Mouse (Mus musculus) limb, embryonic 15.5 days (tissue): ENCODE measurements around the gene 1810043G02Rik. TPM values are rescaled to one million over a fixed set of nuclear protein-coding genes. Genes with fewer than 3 reads are reported as not detected.
"Not testable (repeated sequence)": the region's sequence is repeated elsewhere in the genome, so short reads cannot be mapped to it uniquely, and the experiment has no call there.

ENCODE experiments used
- ATAC-seq: fragments of 200-750 bp; cut with Nextera tagmentation; 2 replicates; pipeline ENCODE4 v1.8.0; 2017; ENCODE audit warnings: low read depth, moderate TSS enrichment; ENCODE audit not compliant: insufficient number of reproducible peaks, low FRiP score, low TSS enrichment
- H3K27ac ChIP-seq: fragments of 300-500 bp; sonication (generic); 2 replicates; pipeline ENCODE4 v1.5.1; 2015; ENCODE audit warnings: moderate library complexity, mild to moderate bottlenecking, inconsistent platforms
- H3K27me3 ChIP-seq: fragments of 300-500 bp; sonication (generic); 2 replicates; pipeline ENCODE4 v1.6.1; 2015; ENCODE audit warnings: inconsistent platforms
- H3K36me3 ChIP-seq: fragments of 300-500 bp; sonication (generic); 2 replicates; pipeline ENCODE4 v1.6.1; 2015; ENCODE audit warnings: inconsistent platforms
- H3K4me1 ChIP-seq: fragments of 300-500 bp; sonication (generic); 2 replicates; pipeline ENCODE4 v1.6.1; 2015; ENCODE audit warnings: inconsistent platforms
- H3K4me2 ChIP-seq: fragments of 300-500 bp; sonication (generic); 2 replicates; pipeline ENCODE4 v1.6.1; 2015; ENCODE audit warnings: mild to moderate bottlenecking, inconsistent platforms
- H3K4me3 ChIP-seq: fragments of 300-500 bp; sonication (generic); 2 replicates; pipeline ENCODE4 v1.5.1; 2015; ENCODE audit warnings: mild to moderate bottlenecking, inconsistent platforms
- H3K9ac ChIP-seq: fragments of 300-500 bp; sonication (generic); 2 replicates; pipeline ENCODE4 v1.6.1; 2015; ENCODE audit warnings: inconsistent platforms
- H3K9me3 ChIP-seq: fragments of 300-500 bp; sonication (generic); 2 replicates; pipeline ENCODE4 v1.6.1; 2016; ENCODE audit warnings: inconsistent platforms
- whole genome bisulfite sequencing: fragments of 180-500 bp; shearing (Covaris S2); methylation state at CpG from one replicate; pipeline ENCODE4 v1.1.7; 2015; 5-methylcytosine and 5-hydroxymethylcytosine counted together
- polyA plus RNA-seq: library from polyadenylated mRNA; unstranded; fragments of >200 nt; fragmentation: Nextera tagmentation; extraction: Ambion mirVana; gene quantifications from 2 replicates; pipeline ENCODE4 v1.2.1, GENCODE M21; 2015

1810043G02Rik gene
- polyA plus RNA-seq: 23.7 and 24.2 TPM in 2 replicates

GRCm38 (mm10) chr10:77978351-77979350 is at the start of gene 1810043G02Rik:
TSS of gene 1810043G02Rik (plus strand) at chr10:77978524.
- Histone ChIP-seq H3K4me1 (peaks cover 13% of the 10 kb centered on the region; the same call in 1 of the 2 replicates), H3K27ac (peak within 1 kb of the TSS; percentile 64), H3K27me3 (no peaks in the 10 kb centered on the region), H3K9me3 (no peaks in the 10 kb centered on the region), H3K9ac (peak within 1 kb of the TSS; percentile 62), H3K36me3 (peaks cover 15% of the 10 kb centered on the region), H3K4me2 (peak within 1 kb of the TSS; percentile 72), H3K4me3 (peak within 1 kb of the TSS; percentile 76)
- ATAC-seq: peak; percentile 94
- under 1% methylated on average over 57 of the region's 57 CpGs for WGBS

DNA sequence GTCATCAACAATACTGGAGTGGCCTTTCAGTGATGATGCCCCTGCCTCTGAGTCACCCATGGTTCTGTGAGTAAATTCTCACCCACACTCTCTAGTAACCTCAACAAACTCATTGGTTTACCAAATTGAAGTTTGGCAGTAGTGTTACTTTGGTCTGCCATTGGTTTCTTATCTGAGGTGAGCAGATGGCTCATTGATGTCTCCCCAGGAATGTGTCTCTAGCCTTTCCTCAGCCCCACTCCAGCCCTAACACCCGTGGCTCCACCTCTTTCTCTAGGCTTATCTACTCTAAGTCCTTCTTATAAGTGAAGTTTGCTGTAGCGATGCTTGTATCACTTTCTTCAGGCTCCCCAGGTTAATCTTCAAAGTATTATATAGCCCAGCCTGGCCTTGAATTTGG is 38.6 kb upstream of the 1810043G02Rik start:
- H3K27me3 ChIP-seq: no peaks in the 10 kb centered on the region
- no peaks in the 10 kb centered on the region for H3K36me3 ChIP-seq
- no peak for ATAC-seq
- no peak overlapping the region for H3K9ac ChIP-seq
- WGBS: 69% methylated on average over 2 of the region's 2 CpGs
- H3K4me1 ChIP-seq: no peaks in the 10 kb centered on the region
- no peak overlapping the region for H3K4me2 ChIP-seq
- no peak overlapping the region for H3K27ac ChIP-seq
- H3K9me3 ChIP-seq: no peaks in the 10 kb centered on the region
- no peak overlapping the region for H3K4me3 ChIP-seq

GRCm38 (mm10) chr10:77950468-77950867 is 27.9 kb upstream of the 1810043G02Rik start:
- H3K27ac ChIP-seq, H3K4me3 ChIP-seq, H3K4me2 ChIP-seq, H3K4me1 ChIP-seq, H3K9me3 ChIP-seq, H3K9ac ChIP-seq, H3K27me3 ChIP-seq, ATAC-seq, H3K36me3 ChIP-seq: not testable (repeated sequence)
- WGBS: 94% methylated on average over 10 of the region's 12 CpGs

DNA sequence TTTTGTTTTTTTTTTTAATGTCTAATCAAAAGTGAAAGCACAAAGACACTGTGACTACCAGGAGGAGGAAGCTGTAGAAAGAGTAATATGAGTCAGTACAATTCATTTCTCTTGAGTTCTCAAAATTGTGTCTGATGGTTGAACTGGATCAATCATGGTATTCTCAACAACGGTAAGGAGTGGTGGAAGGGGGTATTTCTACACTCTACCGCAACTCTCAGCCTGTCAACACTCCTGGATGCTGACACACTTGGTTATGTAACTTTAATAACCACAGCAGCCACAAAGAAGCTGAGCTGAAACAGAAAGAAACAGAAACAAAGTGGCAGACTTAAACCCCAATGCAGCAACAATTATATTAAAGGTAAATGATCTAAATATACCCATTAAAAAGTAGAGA is 15.6 kb upstream of the 1810043G02Rik start:
- WGBS: 82% methylated on average over 2 of the region's 2 CpGs
- Histone ChIP-seq H3K4me2 (no peak overlapping the region), H3K27me3 (0 out of 2 replicates have a peak, but pooled peaks cover under 1% of the 10 kb centered on the region), H3K4me1 (no peaks in the 10 kb centered on the region), H3K9me3 (no peaks in the 10 kb centered on the region), H3K27ac (no peak overlapping the region), H3K36me3 (no peaks in the 10 kb centered on the region), H3K4me3 (no peak overlapping the region), H3K9ac (no peak overlapping the region)
- ATAC-seq: no peak

GRCm38 (mm10) chr10:77963971-77964370 is 14.4 kb upstream of the 1810043G02Rik start:
- peaks cover 13% of the 10 kb centered on the region for H3K27me3 ChIP-seq
- no peaks in the 10 kb centered on the region for H3K36me3 ChIP-seq
- 0 out of 2 replicates have a peak, but pooled peaks cover 1% of the 10 kb centered on the region for H3K4me1 ChIP-seq
- H3K9ac ChIP-seq: no peak overlapping the region
- H3K9me3 ChIP-seq: no peaks in the 10 kb centered on the region
- no peak overlapping the region for H3K4me2 ChIP-seq
- H3K4me3 ChIP-seq: no peak overlapping the region
- ATAC-seq: no peak
- 78% methylated on average over 6 of the region's 6 CpGs for WGBS
- H3K27ac ChIP-seq: no peak overlapping the region

DNA sequence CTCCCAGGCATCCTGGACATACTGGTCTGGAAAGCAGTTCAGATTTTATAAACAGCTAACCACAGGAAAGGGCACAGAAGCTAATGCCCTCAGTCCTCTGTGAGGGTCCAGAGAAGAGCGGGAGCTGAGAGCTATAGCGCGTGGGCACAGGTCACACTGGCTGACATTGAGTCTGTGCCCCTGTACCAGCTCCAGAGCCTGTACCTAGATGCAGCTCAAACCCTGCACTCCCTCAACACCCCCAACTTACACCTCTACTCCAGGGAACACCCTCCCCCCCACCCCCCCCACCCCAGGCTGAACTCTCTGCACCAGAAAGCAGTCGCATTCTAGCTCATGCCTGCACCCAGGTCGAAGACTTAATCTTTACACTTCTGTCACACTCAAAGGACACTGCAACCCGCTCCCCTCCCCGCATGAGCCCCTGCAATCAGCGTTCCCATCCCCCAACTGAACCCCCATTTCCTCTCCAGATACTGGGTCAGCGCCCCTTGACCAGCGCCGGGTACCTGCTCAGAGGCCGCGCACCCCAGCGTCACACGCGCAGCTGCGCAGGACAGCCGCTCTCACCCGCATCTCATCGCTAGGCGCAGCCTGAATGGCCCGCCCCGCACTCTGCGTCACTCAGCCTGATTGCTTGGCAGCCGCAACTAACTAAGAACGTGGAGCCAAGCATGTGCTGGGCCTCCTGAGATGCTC is 8.9 kb upstream of the 1810043G02Rik start:
- Histone ChIP-seq H3K4me2 (peak overlapping the region; percentile 58), H3K27me3 (peaks cover 28% of the 10 kb centered on the region), H3K4me1 (peaks cover 14% of the 10 kb centered on the region), H3K9me3 (no peaks in the 10 kb centered on the region), H3K4me3 (peak overlapping the region; percentile 33), H3K36me3 (no peaks in the 10 kb centered on the region), H3K9ac (no peak overlapping the region), H3K27ac (no peak overlapping the region)
- no peak for ATAC-seq
- WGBS: 4% methylated on average over 26 of the region's 26 CpGs

DNA sequence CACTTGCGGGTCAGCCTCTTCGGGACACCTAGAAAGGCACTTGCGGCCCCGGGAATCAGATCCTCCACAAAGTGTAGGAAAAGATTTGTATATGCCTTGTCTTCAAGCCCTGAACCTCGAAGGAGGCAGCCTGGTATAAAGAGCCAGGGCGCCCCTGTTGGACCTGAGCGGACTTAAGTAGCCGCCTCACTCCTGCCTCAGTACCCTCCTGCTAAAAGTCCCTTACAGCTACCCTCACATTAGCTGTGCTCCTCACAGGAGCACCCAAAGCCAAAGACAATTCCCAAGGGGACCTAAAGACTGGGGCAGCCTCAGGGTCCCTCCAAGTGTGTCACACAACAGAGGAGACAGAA is 8.4 kb upstream of the 1810043G02Rik start:
- peak overlapping the region; percentile 58 for H3K4me2 ChIP-seq
- no peak for ATAC-seq
- 17% methylated on average over 8 of the region's 8 CpGs for WGBS
- peak overlapping the region; percentile 33 for H3K4me3 ChIP-seq
- no peak overlapping the region for H3K27ac ChIP-seq
- no peaks in the 10 kb centered on the region for H3K36me3 ChIP-seq
- peaks cover 14% of the 10 kb centered on the region for H3K4me1 ChIP-seq
- no peaks in the 10 kb centered on the region for H3K9me3 ChIP-seq
- peaks cover 28% of the 10 kb centered on the region for H3K27me3 ChIP-seq
- H3K9ac ChIP-seq: no peak overlapping the region

DNA sequence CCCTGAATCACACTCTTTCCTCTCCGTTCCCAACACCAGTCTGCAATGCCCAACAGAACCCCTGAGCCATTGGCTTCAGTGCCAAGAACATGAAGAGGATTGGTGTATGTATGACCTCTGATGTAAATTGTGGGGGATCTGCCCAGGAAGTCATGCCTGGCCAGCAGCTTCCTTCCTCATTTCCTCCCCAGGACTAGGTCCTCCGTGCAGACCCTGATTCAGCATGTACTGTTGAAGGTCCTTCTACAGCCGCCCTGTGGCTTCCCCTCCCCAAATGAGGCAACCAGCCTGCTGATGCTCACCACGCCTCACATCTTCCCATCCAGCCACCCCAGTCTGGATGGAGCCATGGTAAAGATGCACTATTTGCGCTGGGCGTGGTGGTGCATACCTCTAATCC is 7.8 kb upstream of the 1810043G02Rik start, which contains the start of gene Trpm2:
Gene Trpm2, minus strand, starts transcription at position 83 of the 400 bp plus-strand sequence.
- H3K4me2 ChIP-seq: peak within 1 kb of the TSS; percentile 58
- no peak within 1 kb of the TSS for H3K27ac ChIP-seq
- H3K4me3 ChIP-seq: peak within 1 kb of the TSS; percentile 33
- H3K4me1 ChIP-seq: peaks cover 14% of the 10 kb centered on the region
- H3K9me3 ChIP-seq: no peaks in the 10 kb centered on the region
- H3K36me3 ChIP-seq: no peaks in the 10 kb centered on the region
- peaks cover 28% of the 10 kb centered on the region for H3K27me3 ChIP-seq
- 78% methylated on average over 6 of the region's 6 CpGs for WGBS
- ATAC-seq: no peak
- no peak within 1 kb of the TSS for H3K9ac ChIP-seq

GRCm38 (mm10) chr10:77971191-77971590 is 7.1 kb upstream of the 1810043G02Rik start:
- Histone ChIP-seq H3K9ac (no peak overlapping the region), H3K4me2 (no peak overlapping the region), H3K36me3 (no peaks in the 10 kb centered on the region), H3K4me3 (no peak overlapping the region), H3K27ac (no peak overlapping the region), H3K27me3 (peaks cover 28% of the 10 kb centered on the region), H3K4me1 (peaks cover 14% of the 10 kb centered on the region), H3K9me3 (no peaks in the 10 kb centered on the region)
- WGBS: 61% methylated on average over 10 of the region's 10 CpGs
- ATAC-seq: no peak

DNA sequence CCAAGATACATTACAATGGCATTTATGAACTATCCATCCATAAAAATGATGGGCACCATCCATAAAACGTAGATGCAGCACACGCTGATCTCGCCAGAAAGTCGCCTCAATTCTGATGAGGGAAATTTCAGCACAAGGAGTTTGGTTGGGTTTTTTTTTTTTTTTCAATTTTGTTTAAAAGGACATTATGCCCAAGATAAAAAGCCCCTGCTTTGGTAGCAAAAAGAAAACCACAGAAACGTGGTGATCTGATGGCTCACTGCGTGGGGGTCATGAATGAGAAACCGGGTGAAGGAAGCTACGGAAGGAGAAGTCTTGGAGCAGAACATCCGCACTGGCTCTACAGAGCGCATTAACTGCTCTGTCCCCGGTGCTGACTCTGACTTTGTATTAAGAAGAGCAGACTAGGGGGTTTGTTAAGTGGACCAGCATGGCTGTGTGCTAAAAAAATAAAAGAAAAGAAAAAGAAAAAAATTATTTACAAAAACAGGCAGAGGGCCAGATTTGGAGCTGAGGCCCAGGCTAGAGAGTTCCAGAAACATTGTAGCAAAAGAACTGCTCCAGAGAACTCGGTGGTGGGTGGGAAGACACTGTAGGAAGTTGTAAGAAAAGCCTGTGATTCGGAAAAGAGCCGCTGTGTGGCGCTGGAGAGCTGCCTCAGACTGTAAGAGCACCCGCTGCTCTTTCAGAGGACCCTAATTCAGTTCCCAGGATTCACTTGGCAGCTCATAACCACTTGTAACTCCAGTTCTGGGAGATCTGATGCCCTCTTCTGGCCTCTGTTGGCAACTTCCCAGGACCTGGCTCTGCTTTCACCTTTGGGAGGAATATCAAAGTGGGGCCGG is 6.4 kb upstream of the 1810043G02Rik start:
- 60% methylated on average over 17 of the region's 17 CpGs for WGBS
- Histone ChIP-seq H3K27ac (no peak overlapping the region), H3K4me1 (peaks cover 14% of the 10 kb centered on the region), H3K4me3 (no peak overlapping the region), H3K27me3 (peaks cover 28% of the 10 kb centered on the region), H3K9ac (no peak overlapping the region), H3K9me3 (no peaks in the 10 kb centered on the region), H3K36me3 (no peaks in the 10 kb centered on the region), H3K4me2 (no peak overlapping the region)
- ATAC-seq: no peak

DNA sequence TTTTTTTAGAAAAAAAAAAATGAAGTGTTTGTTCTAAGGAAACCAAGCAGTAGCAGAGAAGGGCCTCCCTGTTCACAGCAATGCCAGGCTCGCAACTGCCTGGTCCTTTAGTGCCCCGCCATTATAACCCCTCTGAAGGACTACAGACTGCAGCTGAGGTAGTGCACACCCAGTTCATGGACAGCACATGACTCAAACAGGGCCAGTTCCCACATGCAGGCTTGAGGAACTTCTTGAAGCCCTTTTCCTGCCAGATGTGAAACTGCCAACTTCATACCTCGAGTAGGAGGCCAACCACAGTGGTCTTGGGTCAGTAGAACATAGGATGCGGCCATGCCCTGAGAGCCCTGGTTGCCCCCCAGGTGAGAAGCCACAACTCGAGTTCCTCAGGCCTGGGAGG is 4.0 kb upstream of the 1810043G02Rik start:
- Histone ChIP-seq H3K9me3 (no peaks in the 10 kb centered on the region), H3K4me2 (no peak overlapping the region), H3K9ac (no peak overlapping the region), H3K27ac (no peak overlapping the region), H3K4me3 (no peak overlapping the region), H3K27me3 (peaks cover 12% of the 10 kb centered on the region), H3K36me3 (no peaks in the 10 kb centered on the region), H3K4me1 (peaks cover 20% of the 10 kb centered on the region)
- 69% methylated on average over 5 of the region's 5 CpGs for WGBS
- no peak for ATAC-seq
